Mouse (Mus musculus) cortical plate, adult 2 months (tissue): ENCODE measurements around the gene Hoxb7.

Source experiments
- CTCF ChIP-seq: fragments of 200-500 bp; IDR thresholded peaks from 2 replicates; pipeline ENCODE4 v1.5.1; 2011; ENCODE audit warnings: mild to moderate bottlenecking, control low read depth, low read length; ENCODE audit not compliant: insufficient read depth; ENCODE audit errors: extremely low read depth
- POLR2A ChIP-seq: fragments of 200-500 bp; IDR thresholded peaks from 2 replicates; pipeline ENCODE4 v1.6.1; 2011; ENCODE audit warnings: mild to moderate bottlenecking, low read length, control low read depth; ENCODE audit not compliant: insufficient read depth; ENCODE audit errors: extremely low read depth

GRCm38 (mm10) chr11:96279421-96280233 lies 6.8 kb upstream of the Hoxb7 start:
- TF ChIP-seq CTCF (no peak), POLR2A (no peak)
